Mouse (Mus musculus): Measurements from ENCODE around the gene Tnnc1. TPM values are rescaled to one million over a fixed set of nuclear protein-coding genes. Genes with fewer than 3 reads are reported as not detected.
A peak's percentile ranks its signal among the peaks of the same experiment; 100 is the strongest.

Tnnc1 gene
- polyA plus RNA-seq, 1 experiment: 9.5 TPM

DNA sequence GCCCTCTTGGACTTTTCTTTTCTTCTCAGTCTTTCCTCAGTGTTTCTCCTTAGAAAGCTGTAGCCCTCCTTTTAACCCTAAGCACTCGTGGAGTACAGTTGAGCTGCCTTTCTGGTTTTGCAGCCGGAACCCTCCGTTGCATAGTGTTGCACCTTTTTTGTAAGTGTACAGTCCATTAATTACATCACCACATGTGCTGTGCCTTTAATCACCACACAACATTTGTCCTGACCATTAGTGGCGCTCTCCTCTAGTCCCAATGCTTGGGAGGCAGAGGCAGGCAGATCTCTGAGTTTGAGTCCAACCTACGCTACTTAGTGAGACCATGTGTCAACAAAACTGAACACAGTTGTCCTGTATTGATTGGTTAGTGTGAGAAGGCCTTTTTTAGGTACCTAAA, 44.0 kb downstream of the Tnnc1 start:
- Histone ChIP-seq H3K9me3 (replicated peaks; ENCODE audit: control insufficient read depth, insufficient read depth, low read length, poor library complexity, severe bottlenecking) (no peaks in the 10 kb centered on the region), H3K27ac (ENCODE audit: insufficient read depth, low read length) (no peak overlapping the region), H3K4me3 (ENCODE audit: low read depth, low read length) (peak overlapping the region; percentile 91), H3K36me3 (ENCODE audit: control insufficient read depth, insufficient read depth, low read length, poor library complexity, severe bottlenecking) (peaks cover 42% of the 10 kb centered on the region), H3K27me3 (ENCODE audit: control insufficient read depth, insufficient read depth, low read length, poor library complexity, severe bottlenecking) (no peaks in the 10 kb centered on the region), H3K9ac (ENCODE audit: low read depth, poor library complexity, severe bottlenecking) (peak overlapping the region; percentile 90), H3K4me1 (ENCODE audit: control insufficient read depth, insufficient read depth, low read length) (no peaks in the 10 kb centered on the region)
- no peak for TF ChIP-seq POLR2A (IDR thresholded peaks at IDR 0.05; ENCODE audit: insufficient read depth, low read length)
- TF ChIP-seq CTCF (IDR thresholded peaks at IDR 0.05; ENCODE audit: low read depth, low read length): no peak

DNA sequence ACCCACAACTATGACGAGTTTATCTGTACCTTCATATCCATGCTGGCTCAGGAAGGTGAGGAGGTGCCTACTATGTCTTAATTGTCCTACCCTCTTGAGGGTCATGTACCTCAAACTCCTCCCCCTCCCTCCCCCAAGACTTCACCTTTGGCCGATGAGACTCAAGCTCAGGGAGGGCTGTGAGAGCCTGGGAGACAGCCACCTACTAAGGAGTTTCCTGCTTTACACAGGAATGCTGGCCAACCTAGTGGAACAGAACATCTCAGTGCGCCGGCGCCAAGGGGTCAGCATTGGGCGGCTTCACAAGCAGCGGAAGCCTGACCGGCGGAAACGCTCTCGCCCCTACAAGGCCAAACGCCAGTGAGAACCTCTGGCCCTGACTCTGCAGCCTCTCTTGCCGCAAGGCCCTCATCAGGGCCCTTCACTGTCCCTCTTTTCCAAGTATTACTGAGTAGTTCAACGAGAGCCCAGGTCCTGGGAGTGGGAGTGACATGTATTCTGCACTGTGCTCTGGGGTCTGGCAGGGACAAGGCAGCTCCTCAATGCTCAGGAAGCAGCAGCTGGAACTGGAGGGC, 50.5 kb downstream of the Tnnc1 start:
- no peaks in the 10 kb centered on the region for H3K4me1 ChIP-seq (ENCODE audit: control insufficient read depth, insufficient read depth, low read length)
- H3K9me3 ChIP-seq (replicated peaks; ENCODE audit: control insufficient read depth, insufficient read depth, low read length, poor library complexity, severe bottlenecking): no peaks in the 10 kb centered on the region
- peaks cover 60% of the 10 kb centered on the region for H3K36me3 ChIP-seq (ENCODE audit: control insufficient read depth, insufficient read depth, low read length, poor library complexity, severe bottlenecking)
- TF ChIP-seq EP300 (IDR thresholded peaks at IDR 0.05; ENCODE audit: insufficient read depth, low read depth, low read length) (no peak), CTCF (IDR thresholded peaks at IDR 0.05; ENCODE audit: low read depth, low read length) (no peak), POLR2A (IDR thresholded peaks at IDR 0.05; ENCODE audit: insufficient read depth, low read length) (no peak)
- H3K4me3 ChIP-seq (ENCODE audit: low read depth, low read length): no peak overlapping the region
- H3K27me3 ChIP-seq (ENCODE audit: control insufficient read depth, insufficient read depth, low read length, poor library complexity, severe bottlenecking): no peaks in the 10 kb centered on the region
- no peak overlapping the region for H3K27ac ChIP-seq (ENCODE audit: insufficient read depth, low read length)
- H3K9ac ChIP-seq (ENCODE audit: low read depth, poor library complexity, severe bottlenecking): no peak overlapping the region

- Histone ChIP-seq H3K4me3 (ENCODE audit: low read depth, low read length) (no peak overlapping the region), H3K36me3 (ENCODE audit: control insufficient read depth, insufficient read depth, low read length, poor library complexity, severe bottlenecking) (peaks cover 42% of the 10 kb centered on the region), H3K27me3 (ENCODE audit: control insufficient read depth, insufficient read depth, low read length, poor library complexity, severe bottlenecking) (no peaks in the 10 kb centered on the region), H3K9me3 (replicated peaks; ENCODE audit: control insufficient read depth, insufficient read depth, low read length, poor library complexity, severe bottlenecking) (no peaks in the 10 kb centered on the region), H3K9ac (ENCODE audit: low read depth, poor library complexity, severe bottlenecking) (no peak overlapping the region), H3K27ac (ENCODE audit: insufficient read depth, low read length) (no peak overlapping the region), H3K4me1 (ENCODE audit: control insufficient read depth, insufficient read depth, low read length) (no peaks in the 10 kb centered on the region)
- no peak for TF ChIP-seq EP300 (IDR thresholded peaks at IDR 0.05; ENCODE audit: insufficient read depth, low read depth, low read length)
- TF ChIP-seq POLR2A (IDR thresholded peaks at IDR 0.05; ENCODE audit: insufficient read depth, low read length): no peak
- TF ChIP-seq CTCF (IDR thresholded peaks at IDR 0.05; ENCODE audit: low read depth, low read length): no peak
Observed at GRCm38 (mm10) chr14:31260374-31260773, 52.3 kb downstream of the Tnnc1 start.

DNA sequence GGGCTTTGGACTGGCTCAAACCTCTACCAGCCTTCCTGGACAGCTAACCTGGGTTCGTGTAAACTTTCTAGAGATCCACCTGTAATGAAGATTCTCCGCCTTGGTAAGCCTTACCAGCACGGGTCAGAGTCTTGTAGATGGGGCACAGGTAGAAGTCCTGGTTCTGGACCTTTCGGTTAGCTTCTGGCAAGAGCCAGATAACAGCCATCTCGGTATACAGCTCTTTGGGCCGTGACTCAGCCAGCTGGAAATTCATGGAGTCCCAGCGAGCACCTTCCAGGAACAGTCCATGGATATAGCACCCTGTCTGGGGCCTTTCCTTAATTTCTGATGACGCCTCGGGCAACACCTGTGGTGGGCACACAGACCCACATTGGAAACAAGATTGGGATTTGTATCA, 52.8 kb downstream of the Tnnc1 start:
- peaks cover 37% of the 10 kb centered on the region for H3K36me3 ChIP-seq (ENCODE audit: control insufficient read depth, insufficient read depth, low read length, poor library complexity, severe bottlenecking)

More for the DNA sequence above, 52.8 kb downstream of the Tnnc1 start:
- no peak overlapping the region for H3K9ac ChIP-seq (ENCODE audit: low read depth, poor library complexity, severe bottlenecking)
- H3K9me3 ChIP-seq (replicated peaks; ENCODE audit: control insufficient read depth, insufficient read depth, low read length, poor library complexity, severe bottlenecking): no peaks in the 10 kb centered on the region
- no peaks in the 10 kb centered on the region for H3K4me1 ChIP-seq (ENCODE audit: control insufficient read depth, insufficient read depth, low read length)
- H3K27ac ChIP-seq (ENCODE audit: insufficient read depth, low read length): no peak overlapping the region
- TF ChIP-seq EP300 (IDR thresholded peaks at IDR 0.05; ENCODE audit: insufficient read depth, low read depth, low read length) (no peak), POLR2A (IDR thresholded peaks at IDR 0.05; ENCODE audit: insufficient read depth, low read length) (no peak), CTCF (IDR thresholded peaks at IDR 0.05; ENCODE audit: low read depth, low read length) (no peak)
- no peaks in the 10 kb centered on the region for H3K27me3 ChIP-seq (ENCODE audit: control insufficient read depth, insufficient read depth, low read length, poor library complexity, severe bottlenecking)
- no peak overlapping the region for H3K4me3 ChIP-seq (ENCODE audit: low read depth, low read length)

Other genes with a start within 250 kb of the Tnnc1 start
- gene Glt8d1, start 206.9 kb upstream of the Tnnc1 start, polyA plus RNA-seq (2011; ENCODE audit: insufficient read depth, insufficient read length, low read depth, missing spikeins): 29.1 and 36.4 TPM in 2 replicates
- 126 and 132 TPM in 2 replicates for gene Spcs1, start 206.6 kb upstream of the Tnnc1 start, polyA plus RNA-seq (2011; ENCODE audit: insufficient read depth, insufficient read length, low read depth, missing spikeins)
- gene Pbrm1, start 189.2 kb upstream of the Tnnc1 start, polyA plus RNA-seq (2011; ENCODE audit: insufficient read depth, insufficient read length, low read depth, missing spikeins): 84.5 and 86.9 TPM in 2 replicates
- 380 and 391 TPM in 2 replicates for gene Gnl3, start 189.2 kb upstream of the Tnnc1 start, polyA plus RNA-seq (2011; ENCODE audit: insufficient read depth, insufficient read length, low read depth, missing spikeins)
- gene Smim4, start 79.4 kb upstream of the Tnnc1 start, polyA plus RNA-seq (2011; ENCODE audit: insufficient read depth, insufficient read length, low read depth, missing spikeins): 17.1 and 17.2 TPM in 2 replicates
- gene Nt5dc2, start 77.3 kb upstream of the Tnnc1 start, polyA plus RNA-seq (2011; ENCODE audit: insufficient read depth, insufficient read length, low read depth, missing spikeins): 141 and 173 TPM in 2 replicates
- 0.57 and 0.72 TPM in 2 replicates for gene Stab1, start 39.7 kb upstream of the Tnnc1 start, polyA plus RNA-seq (2011; ENCODE audit: insufficient read depth, insufficient read length, low read depth, missing spikeins)
- 335 and 342 TPM in 2 replicates for gene Nisch, start 8.6 kb downstream of the Tnnc1 start, polyA plus RNA-seq (2011; ENCODE audit: insufficient read depth, insufficient read length, low read depth, missing spikeins)
- not detected in 2 replicates for gene Sema3g, start 9.5 kb downstream of the Tnnc1 start, polyA plus RNA-seq (2011; ENCODE audit: insufficient read depth, insufficient read length, low read depth, missing spikeins)
- gene Phf7, start 43.0 kb downstream of the Tnnc1 start, polyA plus RNA-seq (2011; ENCODE audit: insufficient read depth, insufficient read length, low read depth, missing spikeins): 14.0 and 15.3 TPM in 2 replicates
- gene Bap1, start 43.1 kb downstream of the Tnnc1 start, polyA plus RNA-seq (2011; ENCODE audit: insufficient read depth, insufficient read length, low read depth, missing spikeins): 42.2 and 44.3 TPM in 2 replicates
- 2.9 and 3.0 TPM in 2 replicates for gene Dnah1, start 115.6 kb downstream of the Tnnc1 start, polyA plus RNA-seq (2011; ENCODE audit: insufficient read depth, insufficient read length, low read depth, missing spikeins)
- gene Capn7, start 128.3 kb downstream of the Tnnc1 start, polyA plus RNA-seq (2011; ENCODE audit: insufficient read depth, insufficient read length, low read depth, missing spikeins): 22.8 and 23.2 TPM in 2 replicates
- 8.6 TPM in 2 replicates for gene Sh3bp5, start 227.8 kb downstream of the Tnnc1 start, polyA plus RNA-seq (2011; ENCODE audit: insufficient read depth, insufficient read length, low read depth, missing spikeins)

Measured in ES-Bruce4 (cell line).